Mouse (Mus musculus) heart, embryonic 12.5 days (tissue): ENCODE results near the gene Olfr49. TPM values are rescaled to one million over a fixed set of nuclear protein-coding genes. Genes with fewer than 3 reads are reported as not detected.

Experiments
- ATAC-seq: fragments of 200-750 bp; cut with Nextera tagmentation; 2 replicates; pipeline ENCODE4 v1.8.0; 2017; ENCODE audit warnings: moderate TSS enrichment, moderate library complexity; ENCODE audit not compliant: insufficient number of reproducible peaks, low FRiP score
- H3K27ac ChIP-seq: fragments of 300-500 bp; sonication (generic); 2 replicates; pipeline ENCODE4 v1.5.1; 2016; ENCODE audit warnings: mild to moderate bottlenecking, moderate library complexity; ENCODE audit not compliant: poor library complexity, severe bottlenecking
- H3K27me3 ChIP-seq: fragments of 300-500 bp; sonication (generic); replicated peaks from 2 replicates; pipeline ENCODE4 v1.6.1; 2016; ENCODE audit warnings: mild to moderate bottlenecking, moderate library complexity
- H3K36me3 ChIP-seq: fragments of 300-500 bp; sonication (generic); 2 replicates; pipeline ENCODE4 v1.6.1; 2016; ENCODE audit warnings: mild to moderate bottlenecking, moderate library complexity
- H3K4me1 ChIP-seq: fragments of 300-500 bp; sonication (generic); replicated peaks from 2 replicates; pipeline ENCODE4 v1.6.1; 2016; ENCODE audit warnings: mild to moderate bottlenecking
- H3K4me2 ChIP-seq: fragments of 300-500 bp; sonication (generic); 2 replicates; pipeline ENCODE4 v1.6.1; 2016; ENCODE audit warnings: mild to moderate bottlenecking, moderate library complexity
- H3K4me3 ChIP-seq: fragments of 300-500 bp; sonication (generic); 2 replicates; pipeline ENCODE4 v1.5.1; 2016; ENCODE audit warnings: mild to moderate bottlenecking
- H3K9ac ChIP-seq: fragments of 300-500 bp; sonication (generic); 2 replicates; pipeline ENCODE4 v1.6.1; 2016; ENCODE audit warnings: mild to moderate bottlenecking, moderate library complexity
- H3K9me3 ChIP-seq: fragments of 300-500 bp; sonication (generic); replicated peaks from 2 replicates; pipeline ENCODE4 v1.6.1; 2016; ENCODE audit warnings: mild to moderate bottlenecking, moderate library complexity
- WGBS: fragments of 180-500 bp; shearing (Covaris S2); methylation state at CpG from one replicate; pipeline ENCODE4 v1.1.7; 2016; 5-methylcytosine and 5-hydroxymethylcytosine counted together
- polyA plus RNA-seq: library from polyadenylated mRNA; unstranded; fragments of >200 nt; fragmentation: Nextera tagmentation; extraction: Ambion mirVana; gene quantifications from 2 replicates; pipeline ENCODE4 v1.2.1, GENCODE M21; 2016

The Olfr49 gene
- polyA plus RNA-seq, 1 experiment from 2014 or later: not detected

DNA sequence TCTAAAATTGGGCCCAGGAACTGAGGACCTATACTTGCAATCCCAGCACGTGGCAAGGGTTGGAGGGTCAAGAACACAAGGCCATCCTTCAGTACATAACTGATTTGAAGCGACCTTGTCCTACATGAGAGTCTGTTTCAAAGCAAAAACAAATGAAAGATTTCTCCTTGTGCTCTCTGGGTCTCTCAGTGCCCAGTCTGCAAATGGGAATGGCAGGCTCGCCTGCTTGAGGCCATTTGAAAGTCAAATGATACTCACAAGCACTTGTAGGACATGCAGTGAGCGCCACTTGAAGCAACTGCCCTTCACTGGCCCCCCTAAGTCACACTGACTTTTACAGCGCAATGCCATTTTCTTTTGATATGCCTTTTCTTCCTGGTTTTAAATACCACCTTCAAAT is 44.2 kb downstream of the Olfr49 start:
- no peaks in the 10 kb centered on the region for H3K27me3 ChIP-seq
- H3K27ac ChIP-seq: peak overlapping the region; percentile 67
- no peak for ATAC-seq
- peaks cover 20% of the 10 kb centered on the region for H3K4me1 ChIP-seq
- H3K36me3 ChIP-seq: peaks cover 55% of the 10 kb centered on the region
- H3K9ac ChIP-seq: no peak overlapping the region
- H3K9me3 ChIP-seq: no peaks in the 10 kb centered on the region; the same call in 1 of the 2 replicates
- no peak overlapping the region for H3K4me3 ChIP-seq
- no peak overlapping the region for H3K4me2 ChIP-seq
- 64% methylated on average over 5 of the region's 5 CpGs for WGBS

DNA sequence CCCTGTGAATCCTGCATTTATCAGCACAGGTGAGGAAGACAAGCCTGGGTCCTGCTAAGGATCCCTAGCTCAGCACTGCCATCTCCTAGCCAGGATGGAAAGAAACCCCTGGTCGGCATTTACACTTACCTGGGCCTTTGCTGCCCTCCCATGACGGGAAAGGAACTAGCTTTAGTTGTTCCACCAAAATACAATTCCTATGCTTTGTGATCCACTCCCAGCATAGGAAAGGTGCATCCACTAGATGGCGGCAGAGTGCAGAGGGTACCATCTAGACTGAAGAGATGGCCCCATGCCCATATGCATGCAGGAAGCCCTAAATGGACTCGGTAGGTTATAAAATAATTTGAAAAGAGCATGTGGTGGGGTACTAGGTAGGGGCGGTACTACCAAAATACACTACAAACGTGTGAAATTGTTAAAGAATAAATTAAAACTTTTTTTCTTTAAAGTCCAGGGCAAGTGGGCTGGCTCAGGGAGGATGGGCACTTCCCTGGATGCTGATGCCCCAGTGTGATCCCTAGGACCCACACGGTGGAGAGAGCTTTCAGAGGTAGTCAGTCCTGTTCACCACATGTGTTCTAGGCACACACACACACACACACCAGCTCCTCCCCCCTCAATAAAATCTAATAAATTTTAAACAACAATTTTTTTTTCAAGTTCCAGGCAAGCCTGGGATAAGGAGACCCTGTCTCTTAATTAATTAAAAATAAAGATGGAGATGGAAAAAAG is 45.6 kb downstream of the Olfr49 start:
- H3K36me3 ChIP-seq: peaks cover 57% of the 10 kb centered on the region
- no peak overlapping the region for H3K27ac ChIP-seq
- 18% methylated on average over 7 of the region's 7 CpGs for WGBS
- no peak overlapping the region for H3K4me2 ChIP-seq
- no peaks in the 10 kb centered on the region; the same call in 1 of the 2 replicates for H3K9me3 ChIP-seq
- H3K9ac ChIP-seq: no peak overlapping the region
- no peaks in the 10 kb centered on the region for H3K27me3 ChIP-seq
- no peak overlapping the region for H3K4me3 ChIP-seq
- ATAC-seq: peak; percentile 29; the same call in 1 of the 2 replicates
- peaks cover 32% of the 10 kb centered on the region for H3K4me1 ChIP-seq

DNA sequence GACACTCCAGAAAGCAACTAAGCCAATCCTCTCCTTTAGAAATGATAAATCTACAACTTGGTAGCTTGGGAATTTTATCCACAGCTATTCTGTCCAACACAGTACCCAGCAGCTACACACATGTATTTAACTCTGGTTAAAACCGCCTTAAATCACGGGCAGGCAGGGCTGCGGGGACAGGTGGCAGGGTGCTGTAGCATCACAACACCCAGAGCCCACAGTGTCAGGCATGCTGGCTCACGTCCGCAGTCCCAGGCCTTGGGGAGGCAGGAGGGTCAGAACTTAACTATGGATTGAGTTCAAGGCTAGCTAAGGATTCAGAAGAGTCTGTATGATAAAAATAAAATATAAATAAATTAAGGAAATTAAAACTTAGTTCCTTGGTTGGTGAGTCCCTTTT is 47.9 kb downstream of the Olfr49 start:
- Histone ChIP-seq H3K27me3 (no peaks in the 10 kb centered on the region), H3K27ac (no peak overlapping the region), H3K4me2 (no peak overlapping the region), H3K4me3 (no peak overlapping the region), H3K9ac (no peak overlapping the region), H3K4me1 (peaks cover 47% of the 10 kb centered on the region), H3K36me3 (peaks cover 39% of the 10 kb centered on the region), H3K9me3 (no peaks in the 10 kb centered on the region; the same call in 1 of the 2 replicates)
- WGBS: 90% methylated on average over 5 of the region's 5 CpGs
- ATAC-seq: no peak

DNA sequence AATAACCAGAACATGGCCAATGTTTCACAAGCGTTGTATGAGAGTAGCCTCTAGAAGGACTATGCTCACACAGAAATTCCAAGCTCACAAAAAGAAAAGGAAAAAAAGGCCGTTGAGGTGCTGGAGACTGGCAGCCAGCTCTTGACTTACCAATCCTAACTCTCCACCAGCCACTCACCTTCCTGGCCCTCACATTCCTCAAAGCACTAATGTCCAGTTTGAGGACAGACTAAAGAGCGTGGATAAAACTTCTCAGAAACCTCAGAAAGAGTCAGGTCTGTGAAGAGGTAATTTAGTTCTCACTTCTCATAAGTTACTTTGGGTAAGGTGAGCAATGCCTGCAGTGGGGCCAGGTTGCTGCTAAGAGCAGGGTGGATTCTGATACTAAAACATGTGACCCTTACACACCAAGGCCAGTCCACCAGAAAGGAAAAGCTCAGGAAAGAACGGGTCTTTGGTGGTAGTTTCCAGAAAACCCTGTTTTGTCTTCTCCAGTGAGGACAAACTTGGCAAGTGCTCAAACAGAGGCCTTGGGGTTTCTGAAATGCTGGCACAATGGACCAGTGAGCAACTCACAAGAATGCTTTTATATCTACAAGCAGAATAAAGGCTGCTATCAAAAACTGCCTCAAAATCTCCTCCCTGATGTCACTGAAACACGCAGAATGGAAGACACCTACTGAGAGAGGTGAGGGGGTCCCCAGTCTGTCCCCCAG is 48.8 kb downstream of the Olfr49 start:
- H3K27me3 ChIP-seq: no peaks in the 10 kb centered on the region
- H3K36me3 ChIP-seq: peaks cover 30% of the 10 kb centered on the region
- no peaks in the 10 kb centered on the region for H3K9me3 ChIP-seq
- no peak overlapping the region for H3K9ac ChIP-seq
- peaks cover 52% of the 10 kb centered on the region for H3K4me1 ChIP-seq
- WGBS: 79% methylated on average over 5 of the region's 5 CpGs
- no peak for ATAC-seq
- H3K4me3 ChIP-seq: no peak overlapping the region
- no peak overlapping the region for H3K4me2 ChIP-seq
- H3K27ac ChIP-seq: no peak overlapping the region

DNA sequence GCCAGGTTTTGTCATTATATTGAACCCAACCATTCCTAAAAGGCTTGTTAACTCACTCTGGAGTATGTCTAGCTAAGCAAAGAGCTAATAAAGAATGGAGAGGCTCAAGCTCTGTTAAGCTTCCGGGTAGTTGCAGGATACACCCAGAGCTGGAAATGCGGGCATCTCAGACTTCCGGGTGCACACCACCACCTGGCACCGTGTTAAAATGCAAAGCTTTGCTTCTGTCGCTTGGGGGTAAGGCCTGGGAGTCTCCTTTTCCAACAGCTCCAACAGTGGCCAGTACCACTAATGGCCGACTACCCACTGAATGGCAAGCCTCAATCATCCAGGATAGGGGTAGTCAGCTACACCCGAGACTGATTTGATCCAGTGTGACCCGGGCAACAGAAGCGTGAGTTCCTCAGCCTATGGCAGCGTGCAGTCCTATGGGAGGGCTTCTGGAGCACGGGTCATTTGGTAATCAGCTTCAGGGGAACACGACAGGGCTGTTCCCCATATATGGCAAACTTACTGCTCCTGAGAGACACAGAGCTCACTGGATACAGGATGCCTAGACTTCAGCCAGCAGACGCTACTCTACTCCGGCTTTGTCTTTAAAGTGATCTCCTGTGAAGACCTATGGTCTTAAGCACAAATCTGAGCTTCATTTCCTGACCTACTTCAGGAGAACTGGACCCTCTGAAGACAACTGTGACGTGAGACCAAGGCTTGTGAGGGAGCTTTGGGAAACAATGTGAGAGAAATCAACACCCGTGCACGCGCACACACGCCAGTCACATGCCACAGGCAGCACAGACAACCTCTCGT is 50.3 kb downstream of the Olfr49 start:
- H3K9ac ChIP-seq: peak overlapping the region; percentile 35; the same call in 1 of the 2 replicates
- H3K4me2 ChIP-seq: no peak overlapping the region
- peak; percentile 30; the same call in 1 of the 2 replicates for ATAC-seq
- H3K4me1 ChIP-seq: peaks cover 49% of the 10 kb centered on the region
- 61% methylated on average over 20 of the region's 20 CpGs for WGBS
- H3K36me3 ChIP-seq: peaks cover 22% of the 10 kb centered on the region
- peak overlapping the region; percentile 78 for H3K27ac ChIP-seq
- H3K27me3 ChIP-seq: no peaks in the 10 kb centered on the region
- no peak overlapping the region for H3K4me3 ChIP-seq
- H3K9me3 ChIP-seq: no peaks in the 10 kb centered on the region

DNA sequence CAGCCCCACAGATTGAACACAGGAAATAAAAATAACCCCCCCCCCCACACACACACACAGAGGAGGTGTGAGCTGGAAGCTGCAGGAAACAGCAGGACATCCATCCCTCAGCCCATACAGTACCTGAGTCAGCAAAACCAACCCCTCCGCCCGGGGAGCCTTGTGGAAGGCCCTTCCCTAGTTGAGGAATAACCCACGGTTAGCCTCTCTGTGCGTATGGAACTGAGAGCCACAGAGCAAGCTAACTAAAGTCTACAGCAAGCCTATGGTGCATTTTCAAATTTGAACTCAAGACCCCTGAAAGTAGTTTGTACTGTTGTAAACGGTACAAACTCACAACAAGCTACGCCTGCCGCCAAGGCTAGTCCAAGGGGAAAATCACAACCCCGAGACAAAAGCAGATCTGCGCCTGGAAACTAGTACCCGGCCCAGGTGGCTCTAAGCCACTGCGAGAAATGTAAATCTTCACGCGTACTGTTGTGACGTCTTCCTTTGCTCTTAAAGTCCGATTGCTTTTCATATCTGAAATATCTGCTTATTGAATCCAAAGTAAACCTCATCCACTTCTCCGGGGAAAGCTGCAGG is 51.1 kb downstream of the Olfr49 start:
- peaks cover 56% of the 10 kb centered on the region for H3K4me1 ChIP-seq
- ATAC-seq: no peak

DNA sequence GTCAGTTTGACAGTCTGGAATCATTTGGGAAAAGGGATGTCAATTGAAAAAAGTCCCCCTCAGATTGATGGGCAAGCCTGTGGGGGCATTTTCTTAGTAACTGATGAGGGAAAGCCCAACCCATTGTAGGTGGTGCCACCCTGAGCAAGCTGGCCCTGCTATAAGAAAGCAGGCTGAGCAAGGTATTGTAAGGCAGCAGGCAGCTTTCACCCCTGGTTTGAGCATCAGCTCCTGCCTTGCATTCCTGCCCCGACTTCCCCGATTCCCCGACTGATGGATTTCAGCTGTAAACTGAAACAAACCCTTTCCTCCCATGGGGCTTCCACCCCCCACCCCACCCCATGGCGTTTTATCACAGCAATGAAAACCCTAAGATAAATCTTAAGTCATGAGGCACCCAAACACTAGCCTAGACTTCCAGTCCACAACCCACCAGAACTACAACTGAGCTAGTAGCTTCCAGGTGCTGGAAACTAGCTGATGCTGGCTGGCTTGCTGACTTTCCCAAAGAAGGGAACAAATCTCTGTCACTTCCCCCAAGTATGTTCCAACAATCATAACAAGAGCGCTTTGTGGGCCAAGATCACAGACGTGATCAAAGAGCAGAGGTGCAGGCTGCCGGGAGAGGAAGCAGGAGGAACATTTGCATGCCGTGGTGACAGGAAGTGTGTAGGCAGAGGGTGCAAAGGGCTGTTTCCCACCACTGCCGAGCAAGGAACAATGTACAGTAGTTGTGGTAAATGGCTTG is 51.8 kb downstream of the Olfr49 start:
- Histone ChIP-seq H3K4me1 (peaks cover 61% of the 10 kb centered on the region), H3K27ac (peak overlapping the region; percentile 78), H3K4me3 (no peak overlapping the region), H3K27me3 (no peaks in the 10 kb centered on the region), H3K4me2 (peak overlapping the region; percentile 35), H3K36me3 (peaks cover 15% of the 10 kb centered on the region), H3K9me3 (no peaks in the 10 kb centered on the region), H3K9ac (peak overlapping the region; percentile 41; the same call in 1 of the 2 replicates)
- 19% methylated on average over 9 of the region's 9 CpGs for whole genome bisulfite sequencing
- ATAC-seq: no peak; the same call in 1 of the 2 replicates

More for the DNA sequence above, 51.1 kb downstream of the Olfr49 start:
- Histone ChIP-seq H3K36me3 (peaks cover 20% of the 10 kb centered on the region), H3K4me2 (peak overlapping the region; percentile 35), H3K9ac (peak overlapping the region; percentile 41; the same call in 1 of the 2 replicates), H3K4me3 (no peak overlapping the region), H3K9me3 (no peaks in the 10 kb centered on the region), H3K27ac (peak overlapping the region; percentile 78), H3K27me3 (no peaks in the 10 kb centered on the region)
- 67% methylated on average over 16 of the region's 16 CpGs for WGBS

DNA sequence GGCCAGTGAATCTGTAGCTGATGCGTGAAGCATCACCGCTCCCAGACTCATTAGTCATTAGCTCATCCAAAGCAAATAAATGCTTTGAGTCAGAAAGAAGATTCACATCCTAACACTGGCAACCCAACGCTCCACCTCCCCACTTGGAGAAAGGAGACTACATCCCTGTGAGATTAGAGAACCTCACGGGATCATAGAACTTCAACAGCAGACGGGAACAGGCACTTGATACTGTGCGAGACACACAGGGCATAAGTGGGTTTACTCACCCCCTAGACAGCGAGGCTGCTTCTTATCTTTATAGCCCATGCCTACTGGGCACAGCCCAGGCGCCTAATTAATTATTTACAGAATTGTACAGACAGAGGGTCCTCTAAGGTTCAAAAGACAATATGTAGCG is 52.6 kb downstream of the Olfr49 start:
- Histone ChIP-seq H3K9me3 (no peaks in the 10 kb centered on the region), H3K36me3 (peaks cover 12% of the 10 kb centered on the region), H3K4me2 (no peak overlapping the region), H3K4me3 (no peak overlapping the region), H3K27me3 (no peaks in the 10 kb centered on the region), H3K27ac (no peak overlapping the region; the same call in 1 of the 2 replicates), H3K9ac (no peak overlapping the region), H3K4me1 (peaks cover 68% of the 10 kb centered on the region)
- WGBS: 53% methylated on average over 9 of the region's 9 CpGs
- no peak for ATAC-seq

DNA sequence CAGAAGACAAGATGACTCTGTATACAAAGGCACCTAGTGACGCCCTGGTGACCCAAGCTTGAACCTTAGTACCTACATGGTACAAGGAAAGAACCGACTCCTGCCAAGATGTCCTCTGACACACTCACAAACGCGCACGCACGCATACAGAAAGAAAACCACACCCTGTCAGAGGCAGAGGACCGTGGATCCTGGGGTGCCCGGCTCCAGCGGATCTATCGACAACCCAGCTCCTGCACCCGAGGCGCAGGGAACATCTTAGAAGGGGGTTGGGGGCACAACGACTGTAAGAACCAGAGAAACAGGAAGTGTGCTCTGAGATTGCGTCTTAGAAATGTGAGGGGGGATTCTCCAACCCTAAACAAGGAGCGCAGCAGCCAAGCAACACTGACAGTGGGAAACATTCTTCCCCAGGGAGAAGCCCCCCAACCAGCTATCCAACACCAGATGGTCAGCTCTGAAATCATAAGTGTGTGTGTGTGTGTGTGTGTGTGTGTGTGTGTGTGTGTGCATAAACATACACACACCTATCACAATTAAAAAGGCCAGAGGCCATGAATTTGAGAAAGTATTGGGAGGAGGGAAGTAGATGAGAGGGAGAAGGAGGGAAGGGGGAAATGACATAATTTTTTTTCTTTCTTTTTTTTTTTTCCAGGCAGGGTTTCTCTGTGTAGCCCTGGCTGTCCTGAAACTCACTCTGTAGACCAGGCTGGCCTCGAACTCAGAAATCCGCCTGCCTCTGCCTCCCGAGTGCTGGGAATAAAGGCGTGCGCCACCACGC is 53.4 kb downstream of the Olfr49 start:
- H3K27ac ChIP-seq: no peak overlapping the region
- peak overlapping the region; percentile 28; the same call in 1 of the 2 replicates for H3K9ac ChIP-seq
- WGBS: 64% methylated on average over 21 of the region's 21 CpGs
- H3K36me3 ChIP-seq: peaks cover 11% of the 10 kb centered on the region
- peaks cover 73% of the 10 kb centered on the region for H3K4me1 ChIP-seq
- no peak for ATAC-seq
- no peak overlapping the region for H3K4me2 ChIP-seq
- H3K27me3 ChIP-seq: no peaks in the 10 kb centered on the region
- no peak overlapping the region for H3K4me3 ChIP-seq
- H3K9me3 ChIP-seq: no peaks in the 10 kb centered on the region
